Mouse (Mus musculus) neutrophil, adult 5-6 weeks (primary cell): ENCODE measurements around the gene Sephs1. TPM values are rescaled to one million over a fixed set of nuclear protein-coding genes. Genes with fewer than 3 reads are reported as not detected.
"Not testable (repeated sequence)": the region's sequence is repeated elsewhere in the genome, so short reads cannot be mapped to it uniquely, and the experiment has no call there.

Experiments
- ATAC-seq: fragments of 151-379, 151-347 bp; 2 replicates; pipeline ENCODE4 v1.8.0; 2017; ENCODE audit warnings: mild to moderate bottlenecking, moderate TSS enrichment; ENCODE audit not compliant: insufficient number of reproducible peaks, poor library complexity, low FRiP score, severe bottlenecking; ENCODE audit errors: extremely low read depth
- total RNA-seq: library from RNA; stranded (forward); fragments of 200-1000 nt; gene quantifications from 2 replicates; pipeline ENCODE4 v1.2.3, GENCODE M21; 2017

Gene Sephs1
- total RNA-seq, 1 experiment from 2014 or later = 17.6 TPM

GRCm38 (mm10) chr2:4900624-4901023, 19.3 kb downstream of the Sephs1 start:
- no peak for ATAC-seq

- ATAC-seq = no peak
These were observed 21.0 kb downstream of the Sephs1 start for GRCm38 (mm10) chr2:4902346-4902745.

GRCm38 (mm10) chr2:4907120-4907519, 25.8 kb downstream of the Sephs1 start:
- no peak for ATAC-seq

- ATAC-seq = no peak
These were observed 26.6 kb downstream of the Sephs1 start for GRCm38 (mm10) chr2:4907916-4908315.

- no peak for ATAC-seq
These were observed 27.5 kb downstream of the Sephs1 start for GRCm38 (mm10) chr2:4908771-4909315.

GRCm38 (mm10) chr2:4909909-4910308, 28.5 kb downstream of the Sephs1 start:
- no peak for ATAC-seq

GRCm38 (mm10) chr2:4910521-4910920, 29.2 kb downstream of the Sephs1 start:
- no peak for ATAC-seq

- ATAC-seq = no peak
These were observed 32.6 kb downstream of the Sephs1 start for GRCm38 (mm10) chr2:4913949-4914348.

- no peak for ATAC-seq
These were observed 34.7 kb downstream of the Sephs1 start for GRCm38 (mm10) chr2:4916037-4916436.

- peak; percentile 70 for ATAC-seq
These were observed 36.1 kb downstream of the Sephs1 start for GRCm38 (mm10) chr2:4917326-4918021.

GRCm38 (mm10) chr2:4918860-4919739, 37.7 kb downstream of the Sephs1 start, which contains the start of gene Phyh:
Gene Phyh (plus strand): TSS chr2:4919019.
- ATAC-seq = peak; percentile 84

GRCm38 (mm10) chr2:4921019-4921418, 39.7 kb downstream of the Sephs1 start:
- ATAC-seq = no peak

GRCm38 (mm10) chr2:4922476-4923164, 41.3 kb downstream of the Sephs1 start:
- no peak for ATAC-seq

GRCm38 (mm10) chr2:4927391-4927790, 46.0 kb downstream of the Sephs1 start:
- ATAC-seq = no peak

GRCm38 (mm10) chr2:4929230-4929629, 47.9 kb downstream of the Sephs1 start:
- peak; percentile 83 for ATAC-seq

GRCm38 (mm10) chr2:4934516-4934915, 53.2 kb downstream of the Sephs1 start:
- ATAC-seq = no peak

GRCm38 (mm10) chr2:4937931-4938330, 56.6 kb downstream of the Sephs1 start:
- ATAC-seq = no peak

- no peak for ATAC-seq
These were observed 59.5 kb downstream of the Sephs1 start for GRCm38 (mm10) chr2:4940861-4941260.

GRCm38 (mm10) chr2:4949691-4950090, 68.3 kb downstream of the Sephs1 start:
- not testable (repeated sequence) for ATAC-seq
